Mouse (Mus musculus) B cell, adult (primary cell): ENCODE data around the gene Sntg2. TPM values are rescaled to one million over a fixed set of nuclear protein-coding genes. Genes with fewer than 3 reads are reported as not detected.

Experiments used
- total RNA-seq: library from RNA; stranded (reverse); gene quantifications from 4 replicates; pipeline ENCODE4 v1.2.4, GENCODE M21; 2023; ENCODE audit not compliant: inconsistent age

Gene Sntg2
- not detected in 4 replicates for total RNA-seq

GRCm38 (mm10) chr12:30372933-30373501 is at the start of gene Sntg2:
TSS of gene Sntg2 (minus strand) at chr12:30373375.

DNA sequence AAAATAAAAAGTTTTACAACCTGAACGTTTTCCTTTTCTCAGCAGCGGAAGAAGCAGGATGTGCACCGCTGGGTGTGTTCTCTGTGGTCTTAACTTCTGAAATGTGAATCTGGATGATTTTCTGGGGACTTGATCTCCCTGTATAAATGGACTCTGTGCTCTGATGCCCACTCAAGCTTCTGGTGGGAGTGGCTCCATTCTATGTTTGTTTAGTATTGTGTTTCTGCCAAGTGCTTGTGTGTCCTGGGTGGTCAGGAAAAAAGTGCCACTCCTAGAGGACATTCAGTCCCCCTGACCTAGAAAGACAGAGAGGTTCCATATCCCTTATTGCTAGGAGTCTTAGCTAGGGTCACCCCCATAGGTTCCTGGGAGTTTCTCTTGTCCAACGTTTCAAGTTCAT is 240.7 kb downstream of the Sntg2 start, which contains the start of gene Tpo:
Tpo (minus strand) TSS at position 101 of the 400 bp plus-strand sequence.

Other genes with a start within 250 kb of the Sntg2 start
- not detected in 4 replicates for gene Tpo, start 240.8 kb downstream of the Sntg2 start, total RNA-seq
- 8.4 to 11.1 TPM (median 9.3 TPM) in 4 replicates for gene Tmem18, start 211.1 kb upstream of the Sntg2 start, total RNA-seq